Mouse (Mus musculus) MEL (cell line): ENCODE measurements around the gene Treh.

Experiments
- CTCF ChIP-seq, 3 experiments: IDR thresholded peaks in 2 of 3; conservative IDR thresholded peaks in 1 of 3; 2 replicates each; pipeline ENCODE4 v1.5.1; 2011 to 2012; ENCODE audit warnings: low read length in 3 of 3, low read depth in 2 of 3, mild to moderate bottlenecking in 2 of 3, improper control_type of control experiment in 1 of 3, inconsistent platforms in 1 of 3, mixed read lengths in 1 of 3, moderate library complexity in 1 of 3; ENCODE audit not compliant: control insufficient read depth in 1 of 3, insufficient read depth in 1 of 3, poor library complexity in 1 of 3, severe bottlenecking in 1 of 3
- EP300 ChIP-seq, 2 experiments: IDR thresholded peaks; 2 replicates each; pipeline ENCODE4 v1.6.1; 2011; ENCODE audit warnings: improper control_type of control experiment in 2 of 2, low read length in 2 of 2, low read depth in 1 of 2, mild to moderate bottlenecking in 1 of 2
- GATA1 ChIP-seq: IDR thresholded peaks from 2 replicates; pipeline ENCODE4 v1.6.1; 2011; ENCODE audit warnings: low read depth, low read length, improper control_type of control experiment
- HCFC1 ChIP-seq: IDR thresholded peaks from 2 replicates; pipeline ENCODE4 v1.6.1; 2012; ENCODE audit warnings: low read depth, mild to moderate bottlenecking, inconsistent platforms, low read length, improper control_type of control experiment, moderate library complexity
- POLR2A ChIP-seq, 2 experiments: IDR thresholded peaks; 2 replicates each; pipeline ENCODE4 v1.6.1; 2011 to 2012; ENCODE audit warnings: low read length in 2 of 2, mild to moderate bottlenecking in 2 of 2, control low read depth in 1 of 2, improper control_type of control experiment in 1 of 2, low read depth in 1 of 2, moderate library complexity in 1 of 2; ENCODE audit not compliant: control insufficient read depth in 1 of 2, insufficient read depth in 1 of 2, poor library complexity in 1 of 2
- SIN3A ChIP-seq: IDR thresholded peaks from 2 replicates; pipeline ENCODE4 v1.6.1; 2012; ENCODE audit warnings: low read length, improper control_type of control experiment, inconsistent platforms
- TCF12 ChIP-seq: IDR thresholded peaks from 2 replicates; pipeline ENCODE4 v1.6.1; 2014; ENCODE audit warnings: low read depth, mild to moderate bottlenecking, inconsistent platforms, low read length, improper control_type of control experiment, moderate library complexity
- ZNF384 ChIP-seq: IDR thresholded peaks from 2 replicates; pipeline ENCODE4 v1.6.1; 2012; ENCODE audit warnings: low read depth, mild to moderate bottlenecking, inconsistent platforms, low read length, improper control_type of control experiment

DNA sequence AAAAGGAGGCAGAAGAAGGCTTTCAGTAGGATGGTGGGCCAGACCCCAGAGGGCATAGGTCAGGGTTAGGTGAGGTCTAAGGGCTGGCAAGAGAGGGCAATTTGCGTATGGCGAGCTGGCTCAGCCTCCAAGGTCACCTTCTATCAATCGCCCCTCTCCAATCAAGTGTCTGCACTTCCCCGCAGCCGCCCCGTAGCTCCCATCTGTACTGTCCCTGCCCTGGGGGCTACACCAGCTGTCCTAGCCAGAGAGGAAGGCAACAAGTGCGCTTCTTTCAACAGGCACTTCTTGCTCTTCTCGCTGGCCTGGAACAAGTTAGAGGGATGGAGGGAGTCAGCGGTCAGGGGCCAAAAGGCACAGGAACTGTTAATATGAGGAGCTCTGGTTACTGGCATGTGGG, 15.0 kb downstream of the Treh start:
- TF ChIP-seq EP300 (IDR thresholded peaks at IDR 0.05; ENCODE audit: low read depth in 1 of 2, low read length in 2 of 2) (no peak), HCFC1 (no peak), TCF12 (no peak), SIN3A (no peak), CTCF (IDR thresholded peaks at IDR 0.05 in 2 of 3, conservative IDR thresholded peaks at IDR 0.05 in 1 of 3; ENCODE audit: control insufficient read depth in 1 of 3, insufficient read depth in 1 of 3, low read depth in 2 of 3, low read length in 3 of 3, poor library complexity in 1 of 3, severe bottlenecking in 1 of 3) (no peak), POLR2A (IDR thresholded peaks at IDR 0.05; ENCODE audit: control insufficient read depth in 1 of 2, insufficient read depth in 1 of 2, low read depth in 1 of 2, low read length in 2 of 2, poor library complexity in 1 of 2) (no peak), ZNF384 (no peak), GATA1 (no peak)
